Mouse (Mus musculus) gastrocnemius, postnatal 10 days (tissue): ENCODE measurements around the gene Ctdspl. TPM values are rescaled to one million over a fixed set of nuclear protein-coding genes. Genes with fewer than 3 reads are reported as not detected.

Source experiments
- microRNA-seq, 2 experiments: library from miRNA; unstranded; fragments of <30 nt; microRNA quantifications; one replicate each; pipeline ENCODE4 v1.2.0; 2021
- total RNA-seq, 2 experiments: library from RNA; stranded (reverse); gene quantifications; 2 replicates each; pipeline ENCODE4 v1.2.3; 2021

Ctdspl gene
- total RNA-seq, 2 experiments from 2014 or later = 14.5 to 14.6 TPM

Small RNA genes lying within 50 kb of the gene (microRNA-seq; reads per million reads assigned to microRNA genes)
- 2.3 to 16.5 reads per million in 2 experiments for gene Mir26a-1

Other genes with a start within 250 kb of the Ctdspl start
- under 1 TPM; 0.52 to 0.81 TPM for gene Vill, start 126.3 kb downstream of the Ctdspl start, total RNA-seq
- 10 to 100 TPM; 12.5 to 17.1 TPM for gene Plcd1, start 167.0 kb downstream of the Ctdspl start, total RNA-seq
- gene Dlec1, start 176.0 kb downstream of the Ctdspl start, total RNA-seq = under 1 TPM; 0.16 to 0.43 TPM
- gene Acaa1b, start 230.6 kb downstream of the Ctdspl start, total RNA-seq = 1 to 10 TPM; 1.1 to 1.9 TPM
- not detected for gene Gm47289, start 232.7 kb downstream of the Ctdspl start, total RNA-seq